Mouse (Mus musculus): Measurements from ENCODE around the gene Lpar3. TPM values are rescaled to one million over a fixed set of nuclear protein-coding genes. Genes with fewer than 3 reads are reported as not detected.

Gene Lpar3
- polyA plus RNA-seq (2017; shearing (Covaris generic)): not detected

GRCm38 (mm10) chr3:146220776-146221486, at the start of gene Lpar3:
Gene Lpar3 (plus strand): TSS chr3:146220963.

Other genes with a start within 250 kb of the Lpar3 start
- gene Syde2, start 233.1 kb upstream of the Lpar3 start, polyA plus RNA-seq (2017; shearing (Covaris generic)): 0.32 TPM
- gene Wdr63, start 112.8 kb upstream of the Lpar3 start, polyA plus RNA-seq (2017; shearing (Covaris generic)): not detected
- 6.7 TPM for gene Mcoln3, start 103.5 kb upstream of the Lpar3 start, polyA plus RNA-seq (2017; shearing (Covaris generic))
- 0.80 TPM for gene Mcoln2, start 71.1 kb upstream of the Lpar3 start, polyA plus RNA-seq (2017; shearing (Covaris generic))
- 3.5 TPM for gene Ssx2ip, start 183.7 kb downstream of the Lpar3 start, polyA plus RNA-seq (2017; shearing (Covaris generic))
- 9.2 TPM for gene Ctbs, start 228.8 kb downstream of the Lpar3 start, polyA plus RNA-seq (2017; shearing (Covaris generic))

Data from CD4-positive, CD25-positive, alpha-beta regulatory T cell (primary cell).